Mouse (Mus musculus) thymus, postnatal 4 days (tissue): ENCODE measurements at regions not wholly inside any gene's neighbourhood (a gene's known extent, or its start where the extent isn't known, plus 50 kb on each side); places are given as distances from the start of the nearest gene placed in this dataset.

Experiments used
- DNase-seq: peaks from one replicate; pipeline ENCODE4 v3.0.0; 2021

DNA sequence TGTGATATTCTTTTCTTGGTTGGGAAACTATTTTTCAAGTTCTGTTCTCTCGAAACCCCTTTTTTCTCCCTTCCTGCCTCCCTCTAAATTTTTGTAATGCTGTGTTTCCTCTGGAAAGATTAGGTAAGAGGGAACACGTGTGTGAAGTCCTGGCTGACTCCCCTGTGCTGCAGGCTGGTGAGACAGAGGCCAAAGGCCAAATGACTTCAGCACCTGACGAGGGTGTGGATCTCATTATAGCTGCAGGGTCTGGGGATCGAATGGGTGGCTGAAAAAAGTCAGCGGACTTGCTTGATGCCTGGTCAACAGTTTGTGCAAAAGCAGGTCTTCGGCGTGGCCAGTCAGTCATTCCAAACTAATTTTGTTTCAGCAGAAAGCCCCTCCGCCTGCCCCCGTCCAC, 159.1 kb downstream of the En1 start:
- no peak for DNase-seq

DNA sequence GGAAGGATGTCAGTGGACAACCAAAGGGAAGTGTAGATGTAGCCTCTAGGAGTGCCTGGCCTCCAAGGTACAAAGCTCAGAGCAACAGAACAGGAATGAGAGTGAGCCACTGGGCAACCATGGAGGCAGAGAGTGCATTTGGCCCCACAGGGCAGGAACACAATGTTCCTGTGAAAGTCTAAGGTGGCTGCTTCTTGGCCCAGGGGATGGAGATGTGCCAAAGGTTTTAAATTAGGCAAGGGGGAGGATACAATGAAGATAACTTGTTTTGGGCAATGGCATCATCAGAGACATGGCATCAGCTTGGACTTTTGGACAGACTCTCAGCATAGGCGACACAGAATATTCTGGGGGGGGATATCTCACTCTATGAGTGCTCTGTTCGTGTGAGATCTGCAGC, 160.3 kb downstream of the En1 start:
- no peak for DNase-seq

DNA sequence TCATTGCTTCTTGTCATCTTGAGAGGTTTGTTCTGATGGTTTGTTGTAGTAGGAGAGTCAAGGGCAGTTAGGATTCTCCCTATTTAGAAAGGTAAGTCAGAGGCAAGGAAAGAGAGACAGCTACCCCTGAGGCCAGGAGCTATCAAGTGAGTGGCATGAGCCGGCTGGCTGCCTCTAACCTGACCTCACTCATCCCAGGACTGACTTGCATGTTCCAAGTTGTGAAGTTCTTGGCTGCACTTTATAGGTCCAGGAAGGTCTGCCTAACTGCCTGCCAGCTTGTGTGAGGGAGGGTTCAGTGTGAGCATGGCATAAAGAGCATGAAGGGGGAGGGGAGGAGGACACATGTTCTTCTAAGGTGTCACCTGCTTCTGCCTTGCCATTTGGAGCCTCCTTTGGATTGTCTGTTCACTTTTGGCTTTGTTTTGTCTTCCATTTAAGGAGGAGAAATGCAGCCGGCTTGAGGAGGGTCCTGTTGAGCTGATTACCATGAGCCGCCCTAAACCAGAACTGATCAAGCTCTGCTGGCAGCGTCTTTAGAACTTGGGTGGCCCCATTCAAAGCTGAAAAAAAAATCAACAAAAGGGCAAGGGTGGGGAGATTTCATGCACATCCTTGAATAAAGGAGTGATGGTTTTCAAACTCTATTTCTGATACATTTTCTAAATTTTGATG, 160.8 kb downstream of the En1 start:
- no peak for DNase-seq

DNA sequence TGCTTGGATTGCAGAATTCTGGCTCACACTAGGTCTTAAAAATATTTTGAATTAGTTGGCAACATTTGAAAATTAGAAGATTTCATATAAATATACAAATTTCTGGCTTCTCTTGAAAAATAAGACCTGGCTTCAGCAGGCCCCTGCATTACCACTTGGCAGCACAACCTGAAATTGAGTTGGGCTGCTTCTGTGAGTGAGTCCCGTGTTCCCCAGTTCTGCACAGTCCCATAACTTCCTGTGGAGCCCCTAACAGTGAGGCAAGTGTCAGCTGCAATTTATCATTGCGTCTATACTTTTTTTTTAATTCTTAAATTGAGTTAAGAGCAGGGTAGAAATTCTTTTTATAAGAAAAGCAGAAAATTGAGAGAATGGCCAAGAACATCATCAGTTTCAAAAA, 164.8 kb downstream of the En1 start:
- no peak for DNase-seq

DNA sequence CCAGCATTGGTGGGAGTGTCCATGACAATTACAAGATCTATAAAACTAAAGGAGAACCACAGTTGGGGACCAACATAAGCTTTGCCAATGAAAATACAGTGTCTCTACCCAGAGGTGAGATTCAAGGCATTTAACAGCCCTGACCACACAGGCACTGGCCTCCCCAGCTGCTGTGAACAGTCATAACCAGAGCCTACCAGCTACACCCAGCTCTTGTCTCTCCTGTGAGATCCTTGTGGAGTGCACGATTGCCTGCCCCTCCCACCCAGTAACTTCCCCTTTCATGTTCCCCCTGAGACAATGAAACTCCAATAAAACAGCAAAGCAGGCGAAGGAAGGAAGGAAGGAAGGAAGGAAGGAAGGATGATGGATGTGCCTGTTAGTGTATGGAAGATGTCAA, 169.1 kb downstream of the En1 start:
- DNase-seq: no peak

DNA sequence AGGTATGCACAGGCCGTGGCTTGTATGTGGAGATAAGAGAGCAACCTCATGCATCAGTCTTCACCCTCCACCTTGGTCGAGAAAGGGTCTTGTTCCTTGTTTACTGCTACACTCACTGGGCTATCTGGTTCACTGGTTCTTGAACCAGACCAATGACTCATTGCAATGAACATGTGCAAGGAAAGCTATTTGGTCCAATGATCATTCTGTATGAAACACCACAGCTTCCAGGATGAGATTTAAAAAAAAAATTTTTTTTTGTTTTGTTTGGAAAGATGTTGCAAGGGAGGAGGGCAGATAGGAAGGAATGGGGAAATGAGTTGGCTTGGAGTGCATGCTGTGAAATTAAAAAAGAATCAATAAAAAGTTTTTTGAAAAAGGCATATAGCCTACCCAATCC, 174.7 kb downstream of the En1 start:
- no peak for DNase-seq

DNA sequence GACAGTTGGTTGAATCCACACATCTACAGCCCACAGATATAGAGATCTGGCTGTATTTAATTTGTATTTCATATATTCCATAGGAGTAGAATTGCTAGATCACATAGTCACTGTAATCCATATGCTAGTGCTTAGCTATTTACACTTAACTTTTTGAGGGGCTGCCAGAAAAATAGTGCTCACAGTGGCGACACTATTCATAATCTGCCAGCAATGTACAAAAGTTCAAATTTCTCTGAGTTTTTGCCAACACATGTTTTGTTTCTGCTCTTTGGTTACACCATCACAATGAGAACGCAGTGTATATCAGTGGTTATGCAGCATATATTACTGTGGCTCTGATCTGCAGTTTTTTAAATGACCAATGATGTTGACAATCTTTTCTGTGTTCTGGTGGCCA, 175.2 kb downstream of the En1 start:
- DNase-seq: no peak

DNA sequence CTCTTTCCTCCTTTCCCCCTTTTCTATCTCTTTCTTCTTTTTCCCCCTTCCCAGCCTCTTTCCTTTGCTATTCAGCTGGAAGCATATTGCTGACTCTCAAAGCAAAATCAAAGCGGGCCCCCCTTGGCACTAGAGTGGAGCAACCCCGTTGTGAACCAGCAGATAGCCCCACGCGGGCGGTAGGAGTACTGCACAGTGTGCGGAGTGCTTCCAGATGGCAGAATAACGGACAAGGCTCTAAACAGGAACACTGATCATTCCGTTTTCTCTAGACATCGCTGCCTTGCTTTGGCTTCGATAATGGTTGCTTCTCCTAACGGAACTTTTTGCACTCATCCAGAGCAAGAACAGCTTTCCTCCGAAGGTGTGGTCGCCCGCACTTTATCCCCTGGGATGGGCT, 193.0 kb downstream of the En1 start:
- DNase-seq: no peak

DNA sequence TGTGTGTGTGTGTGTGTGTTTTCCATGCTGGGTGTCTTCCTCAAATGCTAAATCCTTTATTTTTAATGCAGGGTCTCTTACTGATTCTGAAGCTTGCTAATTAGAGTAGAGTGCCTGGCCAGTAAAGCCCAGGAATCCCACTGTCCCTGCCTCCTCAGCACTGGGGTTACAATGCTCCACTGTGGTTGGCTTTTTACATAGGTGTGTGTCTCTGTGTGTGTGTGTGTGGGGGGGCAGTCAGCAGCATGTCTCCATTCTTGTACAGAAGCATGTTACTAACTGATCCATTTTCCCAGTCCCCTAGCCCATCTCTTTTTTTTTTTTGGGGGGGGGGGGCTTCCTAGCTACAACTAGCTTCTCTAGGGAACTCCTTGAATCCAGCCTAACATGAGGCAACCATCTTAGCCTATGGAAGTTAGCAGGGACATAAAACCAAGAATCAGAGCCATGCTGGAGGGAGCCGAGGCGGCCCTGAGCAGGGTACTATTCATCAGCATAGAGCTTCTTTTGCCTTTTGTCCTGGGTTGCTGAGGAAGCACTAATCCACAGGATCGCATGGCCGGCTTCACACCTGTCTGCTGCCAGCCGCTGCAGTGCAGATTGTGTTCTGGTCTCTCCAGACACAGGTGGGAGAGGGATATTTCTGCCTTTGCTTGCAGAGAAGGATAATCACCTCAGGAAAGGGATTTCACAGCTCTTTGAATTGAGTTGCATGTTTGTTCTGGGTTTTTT, 199.2 kb downstream of the En1 start:
- no peak for DNase-seq

DNA sequence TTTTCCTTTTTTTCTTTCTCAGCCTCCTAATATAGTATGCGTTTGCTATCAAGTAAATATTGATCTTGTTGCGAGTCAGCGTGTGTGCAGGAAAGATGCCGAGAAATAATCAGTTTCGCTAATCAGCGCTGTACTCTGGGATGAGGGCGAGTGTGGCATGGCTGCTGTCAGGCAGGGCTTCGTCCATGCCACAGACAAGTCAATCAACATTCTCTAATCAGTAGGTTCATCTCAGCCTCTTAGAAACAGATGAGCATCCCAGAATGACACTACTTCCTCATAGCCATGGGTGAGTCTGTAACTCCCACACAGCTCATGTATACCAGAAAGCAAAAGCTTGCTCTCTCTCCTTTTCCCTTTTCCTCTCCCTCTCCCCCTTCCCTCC, 199.8 kb downstream of the En1 start:
- DNase-seq: no peak

DNA sequence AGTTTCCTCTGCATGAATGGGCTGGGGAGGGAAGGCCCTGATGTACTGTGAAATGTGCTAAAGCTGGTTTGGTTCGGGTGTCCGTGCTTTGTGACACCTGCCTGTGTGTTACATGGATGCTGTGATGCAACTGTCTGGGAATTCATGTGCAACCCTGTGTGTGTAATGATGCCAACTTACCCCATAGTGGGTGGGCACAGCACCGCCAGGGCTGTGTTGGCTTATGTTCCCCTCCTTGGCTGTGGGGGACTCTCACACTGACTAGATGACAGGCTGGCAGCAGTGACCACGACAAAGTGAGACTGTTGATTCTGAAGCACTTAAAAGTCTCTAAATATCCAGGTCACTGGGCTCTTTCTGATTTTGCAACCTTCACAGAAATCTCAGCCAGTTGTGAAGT, 212.2 kb downstream of the En1 start:
- DNase-seq: no peak

DNA sequence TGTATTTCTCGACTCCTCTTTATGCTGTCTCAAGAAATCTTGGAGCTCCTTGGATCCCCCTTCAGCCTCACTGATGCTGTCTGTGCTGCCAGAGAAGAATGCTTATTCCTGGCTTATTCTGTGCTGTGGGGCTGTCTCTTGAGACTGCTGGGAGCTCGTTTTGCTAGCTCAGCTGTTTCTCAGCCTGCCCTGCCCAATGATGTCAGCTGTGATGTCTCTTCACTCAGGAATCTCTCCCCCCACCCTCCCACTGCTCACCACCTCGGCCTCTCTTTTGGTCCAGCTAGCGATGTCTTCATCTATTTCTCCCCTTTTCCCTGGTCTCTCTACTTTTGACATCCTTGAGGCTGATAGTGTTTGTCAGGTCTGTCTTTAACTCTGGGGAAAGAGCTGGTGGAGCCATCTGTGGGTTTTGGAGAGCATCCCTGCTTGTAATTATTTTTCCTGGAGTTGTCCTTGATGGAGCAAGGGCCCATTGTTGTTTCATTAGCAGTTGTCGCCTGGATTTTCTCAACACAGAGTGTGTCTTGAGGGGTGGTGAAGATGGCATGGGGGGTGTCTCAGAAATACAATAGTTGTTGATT, 214.1 kb downstream of the En1 start:
- no peak for DNase-seq

DNA sequence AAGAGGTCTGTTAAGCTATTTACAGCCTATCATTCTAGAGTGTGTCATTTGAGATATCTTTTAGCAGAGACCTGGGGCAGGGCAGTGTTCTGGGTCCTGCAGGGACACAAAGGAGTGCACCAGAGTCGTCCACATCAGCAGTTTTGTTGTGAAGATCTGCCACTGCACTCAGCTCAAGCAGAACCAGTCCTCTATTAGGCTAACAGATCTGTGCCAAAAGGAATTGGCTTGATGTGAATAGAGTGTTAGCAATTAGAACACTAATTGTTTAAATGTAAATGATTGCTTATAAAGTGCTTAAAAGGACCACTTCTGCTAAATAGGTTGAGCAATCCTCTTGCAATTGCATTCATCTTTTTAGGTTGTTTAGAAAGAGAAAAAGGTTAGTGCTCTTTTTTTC, 215.3 kb downstream of the En1 start:
- no peak for DNase-seq

DNA sequence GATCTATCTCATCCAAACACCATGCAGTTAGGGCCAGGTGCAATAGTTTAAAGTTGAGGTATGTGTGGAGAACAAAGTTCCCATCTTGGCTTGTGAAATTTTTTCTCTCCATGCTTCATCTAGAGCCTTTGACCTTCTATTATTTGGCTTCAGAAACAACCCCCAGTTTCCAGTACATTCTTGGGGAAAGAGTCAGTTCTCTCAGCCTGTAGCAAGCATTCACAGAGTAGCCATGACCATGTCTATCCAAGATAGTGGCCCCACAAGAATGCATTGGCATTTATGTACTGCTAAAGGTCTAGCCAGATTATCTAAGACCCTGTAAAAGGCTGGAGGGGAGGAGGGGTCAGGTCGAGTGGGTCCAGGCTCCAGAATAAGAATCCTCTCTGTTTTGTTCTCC, 229.8 kb downstream of the En1 start:
- DNase-seq: no peak

DNA sequence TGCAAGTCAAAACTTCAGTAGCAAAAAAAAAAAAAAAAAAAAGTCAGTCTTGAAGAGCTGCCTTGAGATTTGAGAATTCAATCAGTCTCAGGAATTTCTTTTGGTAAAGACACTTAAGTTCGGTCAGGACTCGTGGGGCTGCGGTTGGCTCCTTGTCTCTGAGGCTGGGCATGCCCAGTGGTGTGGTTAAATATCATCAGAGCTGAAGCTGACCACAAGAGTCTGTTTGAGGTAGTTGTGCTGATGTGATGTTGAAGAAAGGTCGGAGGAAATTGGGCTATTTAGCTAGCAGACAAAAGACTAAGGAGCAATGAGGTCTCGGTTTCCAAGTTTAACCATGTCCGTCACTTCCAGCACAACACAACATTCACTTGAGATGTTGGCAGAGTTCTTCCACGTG, 240.4 kb downstream of the En1 start:
- no peak for DNase-seq

DNA sequence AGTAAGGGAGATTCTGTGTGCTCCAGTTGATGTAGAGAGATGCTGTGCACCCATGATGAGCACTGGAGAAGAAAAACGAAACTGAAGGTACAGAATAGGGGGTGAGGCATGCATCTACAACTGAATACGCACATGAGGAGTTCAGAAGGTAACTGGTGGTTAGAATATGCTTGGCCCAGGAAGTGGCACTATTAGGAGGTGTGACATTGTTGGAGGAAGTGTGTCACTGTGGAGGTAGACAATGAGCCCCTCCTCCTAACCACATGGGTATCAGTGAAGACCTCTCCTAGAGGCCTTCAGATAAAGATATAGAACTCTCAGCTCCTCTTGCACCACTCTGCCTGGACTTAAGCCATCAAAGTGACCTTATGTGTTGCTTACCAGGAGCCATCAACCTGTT, 243.9 kb downstream of the En1 start:
- DNase-seq: no peak

DNA sequence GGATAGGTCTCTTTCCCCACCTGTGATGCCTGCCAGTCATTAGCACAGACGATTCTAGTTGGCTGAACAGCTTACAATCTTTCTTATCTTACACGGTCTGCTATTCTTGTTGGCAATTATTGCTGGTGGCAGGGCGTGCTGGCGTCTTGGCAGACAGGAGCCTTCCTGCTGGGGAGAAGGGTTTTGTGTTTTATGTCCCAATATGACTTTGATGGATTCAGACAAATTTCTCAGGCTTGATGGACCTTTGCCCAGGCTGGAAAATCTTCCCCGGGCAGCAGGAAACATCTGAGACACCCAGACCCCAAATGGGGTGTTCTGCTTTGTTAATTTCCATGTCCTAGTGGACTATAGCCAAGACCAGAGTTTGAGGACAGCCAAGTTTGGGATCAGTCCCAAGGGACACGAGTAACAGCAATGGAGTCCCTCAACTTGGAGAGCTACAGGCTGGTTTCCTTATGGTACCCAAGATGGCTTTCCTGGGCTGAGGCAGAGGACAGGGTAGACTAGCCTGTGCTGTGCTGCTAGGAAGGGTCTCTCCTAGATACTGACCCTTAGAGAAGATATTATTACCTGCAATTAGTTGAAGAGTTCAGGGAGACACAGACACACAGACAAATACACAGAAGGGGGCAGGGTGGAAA, 249.8 kb downstream of the En1 start:
- no peak for DNase-seq

DNA sequence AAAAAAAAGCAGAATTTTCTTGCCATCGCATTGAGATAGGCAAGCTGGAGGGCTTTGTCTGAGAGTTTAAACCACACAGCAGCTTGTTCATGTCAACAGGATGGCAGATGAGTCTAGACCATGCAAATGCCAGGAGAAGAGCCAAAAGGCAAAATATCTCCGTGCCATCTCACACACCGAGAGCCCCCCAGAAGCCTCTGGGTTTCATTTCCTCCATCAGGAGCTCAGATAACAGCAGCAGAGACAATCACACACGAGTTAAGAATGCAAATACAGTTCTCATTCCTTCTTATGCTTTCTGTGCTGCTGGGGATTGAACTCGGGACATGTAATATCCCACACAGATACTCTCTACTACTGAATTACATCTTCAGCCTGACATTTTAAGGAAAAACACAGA, 255.3 kb downstream of the En1 start:
- no peak for DNase-seq

DNA sequence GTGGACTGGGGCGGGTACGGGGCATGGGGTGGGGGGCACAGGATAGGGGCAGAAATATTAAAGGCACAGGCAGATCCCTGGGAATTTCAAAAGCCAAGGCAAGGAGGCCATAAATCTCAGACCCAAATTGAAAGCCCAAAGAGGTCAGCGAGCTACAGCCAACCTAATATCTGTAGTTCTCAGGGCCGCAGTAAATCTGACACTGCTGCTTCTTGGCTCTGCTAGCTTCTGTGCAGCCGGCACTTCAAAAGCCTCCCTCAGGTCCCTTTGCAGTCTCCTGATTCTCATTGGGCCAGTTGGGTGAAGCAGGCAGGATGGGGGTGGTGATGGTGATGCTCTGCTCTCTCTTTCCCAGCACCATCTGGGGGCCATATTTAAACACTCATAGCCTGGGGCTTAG, 257.3 kb downstream of the En1 start:
- no peak for DNase-seq

DNA sequence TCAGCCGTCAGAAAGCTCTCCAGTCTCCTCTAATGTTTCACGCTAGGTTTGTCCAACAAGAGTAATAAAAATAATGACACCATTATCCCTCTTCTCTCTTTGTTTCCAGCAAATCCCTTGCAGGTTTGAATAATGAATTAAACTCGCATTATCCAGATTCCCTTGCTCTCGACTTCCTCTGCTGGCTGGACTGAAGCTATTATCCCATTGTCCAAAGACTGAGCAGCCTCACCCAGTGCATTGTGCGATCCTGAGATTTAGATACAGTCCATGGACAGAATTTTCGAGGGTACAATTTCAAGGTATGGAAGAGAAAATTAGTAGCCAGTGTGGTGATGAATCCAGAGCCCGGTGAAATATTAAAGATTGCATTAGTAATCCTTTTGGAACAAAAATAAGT, 270.3 kb downstream of the En1 start:
- no peak for DNase-seq

DNA sequence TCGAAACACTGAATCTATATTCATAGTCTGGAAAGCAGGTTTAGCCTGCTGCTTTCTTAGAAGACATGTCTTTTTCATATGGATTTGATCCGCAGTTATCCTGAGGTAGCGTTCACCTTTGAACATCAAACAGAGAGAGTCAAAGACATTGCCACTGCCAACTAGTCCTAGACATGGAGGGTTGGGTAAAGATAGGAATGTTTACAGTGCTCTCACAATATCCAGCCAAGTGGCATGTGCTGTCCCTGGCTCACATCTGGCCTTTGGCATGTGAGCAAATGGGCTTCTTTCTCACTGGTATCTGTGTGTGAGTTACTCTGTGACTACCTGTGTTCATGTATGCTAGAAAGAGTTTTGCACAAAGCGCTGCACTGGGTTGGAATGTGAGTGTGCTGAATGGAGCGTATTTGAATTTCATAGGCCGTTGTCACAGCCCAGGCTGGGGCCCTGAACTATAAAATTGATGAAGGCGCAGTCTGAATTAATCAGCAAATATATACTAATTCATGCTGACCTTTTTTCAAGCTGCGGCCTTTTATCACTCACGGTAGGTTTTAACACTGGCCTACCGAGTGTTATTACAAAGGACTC, 280.8 kb downstream of the En1 start:
- no peak for DNase-seq

DNA sequence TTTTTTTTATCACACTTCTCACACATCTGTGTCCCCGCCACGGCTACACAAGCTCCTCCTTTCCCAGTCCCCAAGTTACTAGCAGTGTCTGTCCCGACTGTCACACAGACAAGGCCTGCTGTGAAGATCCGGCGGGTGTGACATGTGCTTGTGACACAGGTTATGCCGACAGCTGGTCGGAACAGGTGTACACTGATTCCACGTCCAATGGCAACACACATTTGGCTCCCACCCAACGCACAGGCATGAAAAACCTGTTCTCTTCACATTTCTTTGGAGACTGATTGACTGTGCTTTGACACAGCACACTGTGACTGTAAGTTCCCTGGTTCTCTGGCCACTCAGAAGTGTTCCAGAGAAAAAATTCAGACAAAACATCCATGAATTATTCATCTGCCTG, 281.4 kb downstream of the En1 start:
- no peak for DNase-seq

DNA sequence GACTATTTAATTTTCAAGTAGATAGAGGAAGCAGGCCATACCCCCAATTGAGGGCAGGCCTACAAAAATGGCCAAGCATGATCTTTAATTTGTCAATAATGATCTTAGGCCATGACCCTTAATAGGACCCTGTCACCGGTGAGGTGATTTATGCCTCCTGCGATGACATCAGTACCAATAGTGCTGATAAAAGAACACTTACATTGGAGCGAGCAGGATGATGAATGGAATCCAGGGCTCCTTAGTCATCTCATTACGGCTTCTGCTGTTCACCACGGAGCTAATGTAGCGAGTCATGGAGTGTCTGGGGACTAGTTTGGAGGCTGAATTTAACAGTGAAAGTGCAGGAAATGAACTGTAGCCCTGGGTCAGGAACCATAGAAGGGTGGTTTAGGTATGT, 308.6 kb downstream of the En1 start:
- DNase-seq: no peak
